ENCODE assay signal across 10 mouse cellular contexts in genomic region chr2:60697530-60697929, GRCm38 (mm10). TPM values are rescaled to one million over a fixed set of nuclear protein-coding genes. Genes with fewer than 3 reads are reported as not detected.
DNase-seq lines count a peak whose midpoint lies in the region; ATAC-seq lines count a peak whose summit lies in the region.
"Had no signal": no experiment of that assay in that cellular context is flagged by ENCODE, and none has a peak within 500 bp of the region (broad histone marks: within the 10 kb centered on the region; RNA-seq: fewer than 3 reads in every experiment).

No protein-coding gene starts in this region.

- H3K27me3 ChIP-seq in hindbrain, embryonic 13.5 days = no peaks in the 10 kb centered on the region
- H3K27me3 ChIP-seq in hindbrain, embryonic 12.5 days = no peaks in the 10 kb centered on the region
- no peaks in the 10 kb centered on the region for H3K27me3 ChIP-seq in embryonic facial prominence, embryonic 13.5 days

- ATAC-seq in cerebellum, adult (ENCODE audit: insufficient number of reproducible peaks, low FRiP score, low TSS enrichment) = 0 out of 2 replicates have a peak, but pooled peaks have one; percentile 22
- peak; percentile 34; the same call in 1 of the 2 replicates for ATAC-seq in hindbrain, embryonic 13.5 days (ENCODE audit: low FRiP score)
- ATAC-seq in hindbrain, embryonic 12.5 days (ENCODE audit: low FRiP score) = no peak
- no peak for ATAC-seq in embryonic facial prominence, embryonic 13.5 days (ENCODE audit: insufficient number of reproducible peaks, insufficient read depth, low FRiP score, low TSS enrichment, low read depth)
- ATAC-seq in CD4-positive, CD25-positive, alpha-beta regulatory T cell, adult 4 months = no peak

- no peak overlapping the region for H3K9ac ChIP-seq in hindbrain, embryonic 13.5 days
- H3K9ac ChIP-seq in hindbrain, embryonic 12.5 days = no peak overlapping the region
- H3K9ac ChIP-seq in embryonic facial prominence, embryonic 13.5 days = no peak overlapping the region

- 46% methylated on average over 7 of the region's 7 CpGs for WGBS in hindbrain, embryonic 13.5 days
- WGBS in hindbrain, embryonic 12.5 days = 65% methylated on average over 7 of the region's 7 CpGs
- 53% methylated on average over 7 of the region's 7 CpGs for WGBS in embryonic facial prominence, embryonic 13.5 days

- intact Hi-C loops in left cerebral cortex, postnatal 25 days (cut with DNase I) = no loop called here

- no peak overlapping the region for H3K27ac ChIP-seq in hindbrain, embryonic 13.5 days
- no peak overlapping the region for H3K27ac ChIP-seq in hindbrain, embryonic 12.5 days
- H3K27ac ChIP-seq in embryonic facial prominence, embryonic 13.5 days = 0 out of 2 replicates have a peak overlapping the region, but pooled peaks have one; percentile 64

- peaks cover 9% of the 10 kb centered on the region; the same call in 1 of the 2 replicates for H3K4me1 ChIP-seq in hindbrain, embryonic 13.5 days (replicated peaks)
- H3K4me1 ChIP-seq in hindbrain, embryonic 12.5 days = peaks cover 5% of the 10 kb centered on the region; the same call in 1 of the 2 replicates
- H3K4me1 ChIP-seq in embryonic facial prominence, embryonic 13.5 days = peaks cover 22% of the 10 kb centered on the region

- H3K9me3 ChIP-seq in hindbrain, embryonic 13.5 days = no peaks in the 10 kb centered on the region
- no peaks in the 10 kb centered on the region for H3K9me3 ChIP-seq in hindbrain, embryonic 12.5 days (replicated peaks)
- no peaks in the 10 kb centered on the region for H3K9me3 ChIP-seq in embryonic facial prominence, embryonic 13.5 days

- no peak for DNase-seq in cerebellum, adult 8-10 months
- DNase-seq in kidney, postnatal 25 days = peak; percentile 45 to 70
- no peak for DNase-seq in left cerebral cortex, postnatal 25 days (ENCODE audit: low spot score in 2 of 2)
- DNase-seq: cerebellum, postnatal 25 days had no signal

- H3K36me3 ChIP-seq in hindbrain, embryonic 13.5 days = no peaks in the 10 kb centered on the region
- no peaks in the 10 kb centered on the region for H3K36me3 ChIP-seq in hindbrain, embryonic 12.5 days
- no peaks in the 10 kb centered on the region for H3K36me3 ChIP-seq in embryonic facial prominence, embryonic 13.5 days

- no peak overlapping the region for H3K4me3 ChIP-seq in hindbrain, embryonic 13.5 days
- H3K4me3 ChIP-seq in hindbrain, embryonic 12.5 days = no peak overlapping the region
- H3K4me3 ChIP-seq in embryonic facial prominence, embryonic 13.5 days = no peak overlapping the region

- H3K4me2 ChIP-seq in hindbrain, embryonic 13.5 days = no peak overlapping the region
- H3K4me2 ChIP-seq in hindbrain, embryonic 12.5 days (replicated peaks) = no peak overlapping the region
- H3K4me2 ChIP-seq in embryonic facial prominence, embryonic 13.5 days = no peak overlapping the region

RNA-seq across cellular contexts. Expression of gene Itgb6, which starts 24.9 kb away (rescaled TPM):
- 0.05 and 0.19 TPM in 2 replicates for polyA plus RNA-seq in hindbrain, embryonic 13.5 days (2015; fragmentation: Nextera tagmentation; extraction: Ambion mirVana)
- 0.74 and 0.94 TPM in 2 replicates for polyA plus RNA-seq in hindbrain, embryonic 12.5 days (2016; fragmentation: Nextera tagmentation; extraction: Ambion mirVana)
- polyA plus RNA-seq in embryonic facial prominence, embryonic 13.5 days (2015; fragmentation: Nextera tagmentation; extraction: Ambion mirVana) = 2.1 and 2.4 TPM in 2 replicates
- polyA plus RNA-seq in CD4-positive, CD25-positive, alpha-beta regulatory T cell, adult 4 months (2017; shearing (Covaris generic)) = under 1 TPM in 1 of 2 experiments, not detected in 1; 0.11 TPM
- total RNA-seq in left cerebral cortex, postnatal 25 days (2021) = under 1 TPM; 0.11 to 0.41 TPM
- total RNA-seq: adrenal gland, postnatal 36 days had no signal

Comparison
In these comparisons a context has a peak if more than half of its experiments do, and no peak if none do; other contexts are left out.
1. ATAC-seq: peak in cerebellum, adult (single experiment) and hindbrain, embryonic 13.5 days (single experiment); none in hindbrain, embryonic 12.5 days (single experiment), embryonic facial prominence, embryonic 13.5 days (single experiment) and CD4-positive, CD25-positive, alpha-beta regulatory T cell, adult 4 months (single experiment).
2. DNase-seq: peak in kidney, postnatal 25 days (2 of 2); none in cerebellum, adult 8-10 months (single experiment) and left cerebral cortex, postnatal 25 days (0 of 2).